Mouse (Mus musculus): ENCODE measurements around the gene Trip12. TPM values are rescaled to one million over a fixed set of nuclear protein-coding genes. Genes with fewer than 3 reads are reported as not detected.

The Trip12 gene
- 59.1 and 59.3 TPM in 2 replicates for polyA plus RNA-seq (2015; fragmentation: Nextera tagmentation; extraction: Ambion mirVana)

DNA sequence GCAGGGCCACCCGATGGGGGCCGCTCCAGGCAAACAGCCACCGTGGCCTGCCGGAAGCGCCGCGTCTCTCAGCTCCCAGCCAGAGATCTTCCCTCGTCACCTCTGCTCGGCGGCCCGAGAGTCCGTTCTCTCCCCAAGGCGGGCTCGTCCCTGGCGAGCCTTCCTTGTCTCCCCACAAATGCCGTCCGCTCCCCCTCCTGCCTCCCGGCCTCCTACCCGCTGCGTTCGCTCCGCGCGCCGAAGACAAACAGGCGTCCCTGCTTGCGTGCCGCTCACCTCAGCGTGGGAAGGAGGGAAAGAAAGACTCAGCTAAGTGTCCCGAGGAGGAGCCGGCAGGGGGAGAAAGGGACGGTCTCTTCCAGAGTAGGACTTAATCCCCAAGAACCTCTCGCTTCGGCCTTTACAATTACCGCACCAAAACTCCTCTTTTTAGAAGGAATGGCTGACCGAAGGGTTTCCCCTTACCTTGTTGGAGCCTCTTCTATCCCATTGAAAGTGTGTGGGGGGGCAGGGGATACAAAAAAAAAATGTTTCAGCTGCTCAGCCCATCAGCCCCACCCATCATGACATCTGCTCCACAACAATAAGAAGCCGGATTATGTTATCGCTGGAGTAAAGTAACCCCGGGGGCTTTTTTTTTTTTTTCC is at the start of gene Trip12:
TSS of gene Trip12 (minus strand) at position 499 of the 647 bp plus-strand sequence.
- peak; percentile 63; the same call in 1 of the 2 replicates for ATAC-seq (ENCODE audit: low read depth)
- H3K4me2 ChIP-seq (ENCODE audit: low read depth, low read length), result peak within 1 kb of the TSS; percentile 73
- 0% methylated on average over 36 of the region's 39 CpGs for WGBS
- H3K4me1 ChIP-seq (replicated peaks; ENCODE audit: control insufficient read depth, insufficient read depth, low read length), result peaks cover 3% of the 10 kb centered on the region
- H3K27ac ChIP-seq (ENCODE audit: low read length), result peak within 1 kb of the TSS; percentile 99
- no peaks in the 10 kb centered on the region for H3K9me3 ChIP-seq (ENCODE audit: control insufficient read depth, low read length)
- peak within 1 kb of the TSS; percentile 98 for H3K4me3 ChIP-seq (ENCODE audit: low read length)
- peak within 1 kb of the TSS; percentile 97 for H3K9ac ChIP-seq (ENCODE audit: low read length)
- no peaks in the 10 kb centered on the region for H3K27me3 ChIP-seq (ENCODE audit: control insufficient read depth, insufficient read depth, low read depth, low read length)
- H3K36me3 ChIP-seq (ENCODE audit: control insufficient read depth, insufficient read depth, low read length), result no peaks in the 10 kb centered on the region

DNA sequence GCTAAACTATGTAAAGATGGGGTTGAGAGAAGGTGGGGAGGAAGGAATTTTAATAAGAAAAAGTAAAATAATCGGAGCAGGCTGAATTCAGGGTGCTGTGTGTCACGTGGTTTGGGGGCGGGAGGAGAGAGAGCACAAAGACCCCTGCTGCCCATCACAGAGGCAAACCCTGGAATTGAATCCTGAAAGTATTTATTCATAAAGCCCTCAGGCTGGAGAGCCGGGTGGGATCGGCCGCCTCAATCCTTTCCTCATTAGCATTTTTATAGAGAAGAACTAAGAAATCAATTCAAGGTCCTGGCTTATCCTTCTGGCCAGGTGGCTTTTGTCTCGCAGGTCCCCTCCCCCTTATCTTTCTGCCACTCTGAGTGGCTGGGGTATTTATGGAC is 49.7 kb upstream of the Trip12 start:
- Histone ChIP-seq H3K27me3 (ENCODE audit: control insufficient read depth, insufficient read depth, low read depth, low read length) (no peaks in the 10 kb centered on the region), H3K4me1 (replicated peaks; ENCODE audit: control insufficient read depth, insufficient read depth, low read length) (no peaks in the 10 kb centered on the region), H3K27ac (ENCODE audit: low read length) (no peak overlapping the region), H3K4me2 (ENCODE audit: low read depth, low read length) (no peak overlapping the region), H3K9me3 (ENCODE audit: control insufficient read depth, low read length) (no peaks in the 10 kb centered on the region), H3K36me3 (ENCODE audit: control insufficient read depth, insufficient read depth, low read length) (no peaks in the 10 kb centered on the region), H3K9ac (ENCODE audit: low read length) (no peak overlapping the region), H3K4me3 (ENCODE audit: low read length) (no peak overlapping the region)
- ATAC-seq (ENCODE audit: low read depth), result no peak
- WGBS, result 40% methylated on average over 7 of the region's 7 CpGs

DNA sequence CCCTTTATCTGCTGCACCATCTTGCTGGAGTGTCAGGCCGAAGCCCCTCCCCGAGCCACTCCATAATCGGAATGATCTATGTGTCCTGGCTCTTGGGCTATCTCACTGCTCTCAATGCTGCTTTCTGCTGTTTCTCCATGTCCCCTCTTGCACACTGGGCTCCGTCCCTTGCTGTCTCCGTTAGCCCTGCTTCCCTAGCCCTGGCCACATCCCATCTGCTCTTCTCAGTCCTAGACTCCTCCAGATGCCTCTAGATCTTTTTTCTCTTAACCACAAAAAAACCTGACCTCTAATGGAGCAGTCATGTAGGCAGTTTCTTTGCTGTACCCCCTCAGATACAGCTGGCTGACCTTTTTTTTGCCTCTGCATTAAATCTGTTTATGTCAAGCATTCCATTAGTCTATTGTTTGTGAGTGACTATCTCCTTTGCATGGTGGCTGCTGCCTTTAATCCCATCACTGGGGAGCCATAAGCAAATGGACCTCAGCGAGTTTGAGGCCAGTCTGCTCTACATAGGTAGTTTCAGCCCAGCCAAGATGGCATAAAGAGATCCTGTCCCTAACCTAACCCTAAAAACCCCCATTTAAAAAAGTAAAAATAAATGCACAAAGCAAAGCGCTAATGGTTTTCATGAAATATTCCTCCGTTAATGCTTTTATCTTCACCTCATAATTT is 49.2 kb upstream of the Trip12 start:
- no peaks in the 10 kb centered on the region for H3K27me3 ChIP-seq (ENCODE audit: control insufficient read depth, insufficient read depth, low read depth, low read length)
- no peaks in the 10 kb centered on the region for H3K36me3 ChIP-seq (ENCODE audit: control insufficient read depth, insufficient read depth, low read length)
- WGBS, result 46% methylated on average over 8 of the region's 8 CpGs
- ATAC-seq (ENCODE audit: low read depth), result no peak
- no peaks in the 10 kb centered on the region for H3K9me3 ChIP-seq (ENCODE audit: control insufficient read depth, low read length)
- H3K27ac ChIP-seq (ENCODE audit: low read length), result no peak overlapping the region
- H3K4me1 ChIP-seq (replicated peaks; ENCODE audit: control insufficient read depth, insufficient read depth, low read length), result no peaks in the 10 kb centered on the region
- H3K4me3 ChIP-seq (ENCODE audit: low read length), result no peak overlapping the region
- H3K9ac ChIP-seq (ENCODE audit: low read length), result no peak overlapping the region
- H3K4me2 ChIP-seq (ENCODE audit: low read depth, low read length), result no peak overlapping the region

DNA sequence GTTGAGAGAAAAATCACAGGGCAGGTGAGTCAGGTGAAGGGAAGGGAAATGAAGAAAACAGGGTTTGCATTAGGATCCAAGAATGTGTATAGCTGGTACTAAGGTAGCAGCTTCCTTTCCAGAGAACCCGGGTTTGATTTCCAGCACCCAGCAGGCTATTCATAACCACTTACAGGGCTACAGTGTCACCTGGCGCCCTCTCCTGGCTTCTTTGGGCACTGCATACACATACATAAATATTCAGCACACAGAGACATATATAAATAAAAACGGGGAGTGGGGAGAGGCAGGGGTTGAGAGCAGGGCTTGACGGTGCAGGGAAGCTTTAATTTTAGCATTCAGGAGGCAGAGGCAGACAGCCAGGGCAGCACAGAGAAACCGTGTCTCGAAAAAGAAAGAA is 45.6 kb upstream of the Trip12 start:
- Histone ChIP-seq H3K9me3 (ENCODE audit: control insufficient read depth, low read length) (no peaks in the 10 kb centered on the region), H3K27me3 (ENCODE audit: control insufficient read depth, insufficient read depth, low read depth, low read length) (no peaks in the 10 kb centered on the region), H3K36me3 (ENCODE audit: control insufficient read depth, insufficient read depth, low read length) (no peaks in the 10 kb centered on the region), H3K9ac (ENCODE audit: low read length) (no peak overlapping the region), H3K4me3 (ENCODE audit: low read length) (no peak overlapping the region), H3K27ac (ENCODE audit: low read length) (no peak overlapping the region), H3K4me2 (ENCODE audit: low read depth, low read length) (no peak overlapping the region), H3K4me1 (replicated peaks; ENCODE audit: control insufficient read depth, insufficient read depth, low read length) (no peaks in the 10 kb centered on the region)
- no peak for ATAC-seq (ENCODE audit: low read depth)
- WGBS, result 77% methylated on average over 6 of the region's 6 CpGs

DNA sequence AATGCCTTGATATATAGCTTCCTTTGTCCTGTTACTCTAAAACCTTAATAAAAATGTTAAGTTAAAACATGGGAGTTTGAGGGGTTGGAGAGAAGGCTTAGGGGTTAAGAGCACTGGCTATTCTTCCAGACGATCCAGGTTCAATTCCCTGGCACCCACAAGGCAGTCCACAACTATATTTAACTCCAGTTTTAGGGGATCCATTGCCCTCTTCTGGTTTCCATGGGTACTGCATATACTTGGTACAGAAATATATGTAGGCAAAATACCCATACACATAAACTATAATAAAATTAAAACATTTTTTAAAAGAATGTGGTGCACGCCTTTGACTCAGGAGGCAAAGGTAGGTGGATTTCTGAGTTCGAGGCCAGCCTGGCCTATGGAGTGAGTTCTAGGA is 44.9 kb upstream of the Trip12 start:
- ATAC-seq (ENCODE audit: low read depth), result no peak
- 74% methylated on average over 3 of the region's 3 CpGs for WGBS
- H3K36me3 ChIP-seq (ENCODE audit: control insufficient read depth, insufficient read depth, low read length), result no peaks in the 10 kb centered on the region
- H3K27ac ChIP-seq (ENCODE audit: low read length), result no peak overlapping the region
- no peaks in the 10 kb centered on the region for H3K27me3 ChIP-seq (ENCODE audit: control insufficient read depth, insufficient read depth, low read depth, low read length)
- H3K4me1 ChIP-seq (replicated peaks; ENCODE audit: control insufficient read depth, insufficient read depth, low read length), result no peaks in the 10 kb centered on the region
- no peaks in the 10 kb centered on the region for H3K9me3 ChIP-seq (ENCODE audit: control insufficient read depth, low read length)
- H3K4me3 ChIP-seq (ENCODE audit: low read length), result no peak overlapping the region
- H3K4me2 ChIP-seq (ENCODE audit: low read depth, low read length), result no peak overlapping the region
- no peak overlapping the region for H3K9ac ChIP-seq (ENCODE audit: low read length)

DNA sequence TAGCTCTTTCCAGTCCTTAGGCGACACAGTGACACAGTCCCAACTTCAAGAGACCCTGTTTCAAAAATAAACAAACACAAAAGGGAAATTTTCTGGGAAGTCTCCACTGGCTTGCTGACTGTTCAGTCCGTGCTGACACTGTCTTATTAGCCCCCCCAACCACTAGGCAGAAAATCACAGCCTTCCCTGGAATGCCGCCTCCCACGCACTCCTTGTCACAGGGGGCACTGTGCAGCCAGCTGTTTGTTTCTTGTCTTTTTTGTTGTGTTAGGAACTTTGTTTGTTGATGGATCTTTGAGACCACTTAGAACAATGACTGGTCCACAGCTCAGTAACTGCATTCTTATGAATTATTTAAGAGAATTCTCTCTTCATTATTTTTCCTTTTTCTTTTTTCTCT is 43.6 kb upstream of the Trip12 start:
- Histone ChIP-seq H3K4me1 (replicated peaks; ENCODE audit: control insufficient read depth, insufficient read depth, low read length) (no peaks in the 10 kb centered on the region), H3K36me3 (ENCODE audit: control insufficient read depth, insufficient read depth, low read length) (no peaks in the 10 kb centered on the region), H3K27ac (ENCODE audit: low read length) (no peak overlapping the region), H3K9ac (ENCODE audit: low read length) (no peak overlapping the region), H3K4me3 (ENCODE audit: low read length) (no peak overlapping the region), H3K9me3 (ENCODE audit: control insufficient read depth, low read length) (no peaks in the 10 kb centered on the region), H3K27me3 (ENCODE audit: control insufficient read depth, insufficient read depth, low read depth, low read length) (no peaks in the 10 kb centered on the region), H3K4me2 (ENCODE audit: low read depth, low read length) (no peak overlapping the region)
- 54% methylated on average over 4 of the region's 4 CpGs for WGBS
- ATAC-seq (ENCODE audit: low read depth), result no peak

DNA sequence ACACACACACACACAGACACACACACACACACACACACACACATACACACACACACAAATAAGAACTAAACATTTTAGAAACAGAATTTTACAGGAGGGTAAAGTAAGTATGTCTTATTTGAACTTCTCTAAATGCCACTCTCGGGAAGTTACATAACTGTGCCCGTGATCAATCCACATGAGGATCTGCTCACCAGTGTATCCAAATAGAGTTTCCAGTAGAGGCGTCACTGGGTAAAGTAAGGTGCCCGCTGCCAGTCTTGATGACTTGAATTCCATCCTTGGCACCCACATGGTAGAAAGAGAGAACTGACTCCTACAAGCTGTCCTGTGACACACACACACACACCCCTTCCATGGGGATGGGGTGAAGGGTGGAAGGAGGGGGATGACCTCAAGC is 42.6 kb upstream of the Trip12 start:
- no peak overlapping the region for H3K27ac ChIP-seq (ENCODE audit: low read length)

DNA sequence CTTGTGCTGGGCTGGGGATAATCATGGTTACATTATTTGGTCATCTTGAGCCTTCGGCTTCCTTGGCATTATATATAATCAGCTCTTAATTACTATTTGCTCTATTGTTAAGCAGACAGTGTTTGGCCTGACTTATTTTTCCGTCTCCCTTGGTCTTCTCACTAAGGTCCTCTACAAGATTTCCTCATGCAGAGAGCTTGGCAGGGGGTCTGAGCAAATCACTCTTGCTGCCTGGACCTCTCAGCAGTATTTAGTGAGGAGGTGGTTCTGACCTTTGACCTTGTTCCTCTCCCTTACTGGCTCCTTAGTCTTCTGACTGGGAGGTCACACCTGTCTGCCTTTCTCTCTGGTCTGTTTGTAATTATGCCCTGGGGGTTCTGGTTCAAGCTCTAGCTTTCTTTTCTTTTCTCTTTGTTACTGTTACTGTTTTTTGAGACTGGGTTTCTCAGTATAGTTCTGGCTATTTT is 41.8 kb upstream of the Trip12 start:
- Histone ChIP-seq H3K4me2 (ENCODE audit: low read depth, low read length) (no peak overlapping the region), H3K9ac (ENCODE audit: low read length) (no peak overlapping the region), H3K4me3 (ENCODE audit: low read length) (no peak overlapping the region), H3K27me3 (ENCODE audit: control insufficient read depth, insufficient read depth, low read depth, low read length) (no peaks in the 10 kb centered on the region), H3K27ac (ENCODE audit: low read length) (no peak overlapping the region), H3K4me1 (replicated peaks; ENCODE audit: control insufficient read depth, insufficient read depth, low read length) (no peaks in the 10 kb centered on the region), H3K36me3 (ENCODE audit: control insufficient read depth, insufficient read depth, low read length) (no peaks in the 10 kb centered on the region), H3K9me3 (ENCODE audit: control insufficient read depth, low read length) (no peaks in the 10 kb centered on the region)
- no peak for ATAC-seq (ENCODE audit: low read depth)
- 74% methylated on average over 2 of the region's 2 CpGs for WGBS

More for the DNA sequence above, 42.6 kb upstream of the Trip12 start:
- Histone ChIP-seq H3K36me3 (ENCODE audit: control insufficient read depth, insufficient read depth, low read length) (no peaks in the 10 kb centered on the region), H3K27me3 (ENCODE audit: control insufficient read depth, insufficient read depth, low read depth, low read length) (no peaks in the 10 kb centered on the region), H3K9ac (ENCODE audit: low read length) (no peak overlapping the region), H3K9me3 (ENCODE audit: control insufficient read depth, low read length) (no peaks in the 10 kb centered on the region), H3K4me3 (ENCODE audit: low read length) (no peak overlapping the region), H3K4me2 (ENCODE audit: low read depth, low read length) (no peak overlapping the region), H3K4me1 (replicated peaks; ENCODE audit: control insufficient read depth, insufficient read depth, low read length) (no peaks in the 10 kb centered on the region)
- no peak for ATAC-seq (ENCODE audit: low read depth)
- 74% methylated on average over 4 of the region's 4 CpGs for WGBS

DNA sequence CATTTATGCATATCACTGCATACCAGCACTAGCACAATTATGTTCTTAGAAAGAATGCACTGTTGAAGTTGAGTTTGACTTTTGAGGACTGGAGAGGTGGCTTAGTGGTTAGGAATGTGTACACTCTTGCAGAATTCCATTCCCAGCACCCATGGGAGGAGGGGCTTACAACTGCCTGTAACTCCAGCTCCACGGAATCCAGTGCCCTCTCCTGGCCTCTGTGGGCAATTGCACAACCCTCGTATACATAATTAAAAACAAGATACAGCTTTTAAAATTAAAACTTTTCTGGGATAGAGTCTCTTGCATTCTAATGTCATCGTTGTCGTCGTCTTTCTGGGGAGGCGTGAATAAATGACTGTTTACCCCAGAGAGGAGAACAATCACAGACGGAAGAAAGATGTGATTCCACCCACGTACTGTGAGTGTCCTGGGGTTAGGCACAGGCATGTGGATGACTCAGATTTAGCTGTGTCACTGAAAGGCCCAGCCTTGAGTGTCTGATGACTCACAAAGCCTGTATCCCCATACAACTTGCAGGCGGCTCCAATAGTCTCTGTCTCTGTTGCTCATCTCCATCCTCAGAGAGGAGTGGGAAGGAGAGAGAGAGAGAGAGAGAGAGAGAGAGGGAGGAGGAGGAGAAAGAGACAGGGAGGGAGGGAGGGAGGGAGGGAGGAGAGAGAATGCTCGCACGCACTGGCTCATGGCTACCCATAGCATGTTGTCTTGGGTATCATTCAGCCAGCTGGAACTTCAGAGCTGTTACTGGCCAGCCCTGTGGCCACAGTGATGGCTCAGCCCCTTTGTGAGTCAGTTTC is 41.1 kb upstream of the Trip12 start:
- no peaks in the 10 kb centered on the region for H3K36me3 ChIP-seq (ENCODE audit: control insufficient read depth, insufficient read depth, low read length)
- WGBS, result 64% methylated on average over 11 of the region's 11 CpGs
- no peak overlapping the region for H3K4me3 ChIP-seq (ENCODE audit: low read length)
- H3K9ac ChIP-seq (ENCODE audit: low read length), result no peak overlapping the region
- no peaks in the 10 kb centered on the region for H3K27me3 ChIP-seq (ENCODE audit: control insufficient read depth, insufficient read depth, low read depth, low read length)
- H3K9me3 ChIP-seq (ENCODE audit: control insufficient read depth, low read length), result no peaks in the 10 kb centered on the region
- H3K4me2 ChIP-seq (ENCODE audit: low read depth, low read length), result no peak overlapping the region
- no peak overlapping the region for H3K27ac ChIP-seq (ENCODE audit: low read length)
- no peak for ATAC-seq (ENCODE audit: low read depth)
- H3K4me1 ChIP-seq (replicated peaks; ENCODE audit: control insufficient read depth, insufficient read depth, low read length), result no peaks in the 10 kb centered on the region

Measured in lung, embryonic 16.5 days (tissue).